Mouse (Mus musculus): ENCODE measurements at regions not wholly inside any gene's neighbourhood (a gene's known extent, or its start where the extent isn't known, plus 50 kb on each side); places are given as distances from the start of the nearest gene placed in this dataset.

- no peak overlapping the region for H3K4me3 ChIP-seq (ENCODE audit: low read depth, low read length)
- ATAC-seq (ENCODE audit: insufficient read depth) (no peak), DNase-seq (no peak)
- no peaks in the 10 kb centered on the region for H3K4me1 ChIP-seq (ENCODE audit: insufficient read depth)
- H3K27me3 ChIP-seq (ENCODE audit: insufficient read depth, low read length): no peaks in the 10 kb centered on the region
- H3K27ac ChIP-seq (ENCODE audit: low read depth): no peak overlapping the region
- no peaks in the 10 kb centered on the region for H3K36me3 ChIP-seq (ENCODE audit: insufficient read depth)
- H3K9me3 ChIP-seq (ENCODE audit: low read depth, low read length): no peaks in the 10 kb centered on the region
- H3K9ac ChIP-seq: no peak overlapping the region
- no peak overlapping the region for H3K4me2 ChIP-seq
- TF ChIP-seq CTCF (IDR thresholded peaks at IDR 0.05; ENCODE audit: low read depth): no peak
- 56% methylated on average over 11 of the region's 11 CpGs for whole genome bisulfite sequencing
Measured at GRCm38 (mm10) chr4:152862818-152863614, 385.3 kb upstream of the Kcnab2 start.

GRCm38 (mm10) chr4:152859161-152859560 is 381.5 kb upstream of the Kcnab2 start:
- TF ChIP-seq CTCF (IDR thresholded peaks at IDR 0.05; ENCODE audit: low read depth): no peak
- no peak overlapping the region for H3K27ac ChIP-seq (ENCODE audit: low read depth)
- no peak overlapping the region for H3K9ac ChIP-seq
- H3K27me3 ChIP-seq (ENCODE audit: insufficient read depth, low read length): no peaks in the 10 kb centered on the region
- no peak overlapping the region for H3K4me2 ChIP-seq
- ATAC-seq (ENCODE audit: insufficient read depth) (no peak), DNase-seq (no peak)
- WGBS: 69% methylated on average over 9 of the region's 9 CpGs
- no peaks in the 10 kb centered on the region for H3K4me1 ChIP-seq (ENCODE audit: insufficient read depth)
- H3K9me3 ChIP-seq (ENCODE audit: low read depth, low read length): no peaks in the 10 kb centered on the region
- no peaks in the 10 kb centered on the region for H3K36me3 ChIP-seq (ENCODE audit: insufficient read depth)
- H3K4me3 ChIP-seq (ENCODE audit: low read depth, low read length): no peak overlapping the region

DNA sequence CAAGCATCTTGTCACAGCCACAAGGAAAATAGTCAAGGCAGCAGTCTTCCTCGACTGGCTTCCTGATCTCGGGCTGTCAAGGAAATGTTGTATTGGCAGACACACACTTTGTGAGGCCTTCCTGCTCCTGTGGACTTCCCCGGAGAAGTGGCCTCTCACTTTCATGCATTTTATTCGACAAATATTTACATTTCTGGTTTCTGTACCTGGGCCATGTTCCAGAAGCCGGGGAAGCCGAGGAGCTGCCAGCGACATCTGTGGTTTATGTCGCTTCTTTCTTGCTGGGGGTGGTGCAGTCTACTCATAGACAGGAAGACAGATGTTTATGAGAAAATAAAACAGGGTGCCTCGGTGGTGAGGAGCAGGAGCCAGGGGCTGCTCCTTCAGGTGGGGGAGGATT is 372.5 kb upstream of the Kcnab2 start:
- DNase-seq (peak; percentile 74), ATAC-seq (ENCODE audit: insufficient read depth) (peak; percentile 66)
- Histone ChIP-seq H3K4me2 (no peak overlapping the region), H3K27me3 (ENCODE audit: insufficient read depth, low read length) (no peaks in the 10 kb centered on the region), H3K9me3 (ENCODE audit: low read depth, low read length) (no peaks in the 10 kb centered on the region), H3K36me3 (ENCODE audit: insufficient read depth) (no peaks in the 10 kb centered on the region), H3K4me3 (ENCODE audit: low read depth, low read length) (no peak overlapping the region), H3K4me1 (ENCODE audit: insufficient read depth) (no peaks in the 10 kb centered on the region), H3K9ac (no peak overlapping the region), H3K27ac (ENCODE audit: low read depth) (no peak overlapping the region)
- 10% methylated on average over 9 of the region's 9 CpGs for WGBS
- TF ChIP-seq CTCF (IDR thresholded peaks at IDR 0.05; ENCODE audit: low read depth): no peak

- TF ChIP-seq CTCF (IDR thresholded peaks at IDR 0.05; ENCODE audit: low read depth): no peak
- Histone ChIP-seq H3K27me3 (ENCODE audit: insufficient read depth, low read length) (no peaks in the 10 kb centered on the region), H3K4me3 (ENCODE audit: low read depth, low read length) (no peak overlapping the region), H3K36me3 (ENCODE audit: insufficient read depth) (no peaks in the 10 kb centered on the region), H3K27ac (ENCODE audit: low read depth) (no peak overlapping the region), H3K9me3 (ENCODE audit: low read depth, low read length) (no peaks in the 10 kb centered on the region), H3K4me2 (no peak overlapping the region), H3K9ac (no peak overlapping the region), H3K4me1 (ENCODE audit: insufficient read depth) (no peaks in the 10 kb centered on the region)
- ATAC-seq (ENCODE audit: insufficient read depth) (no peak), DNase-seq (no peak)
- 72% methylated on average over 8 of the region's 8 CpGs for WGBS
Measured at GRCm38 (mm10) chr4:152836080-152836479, 358.4 kb upstream of the Kcnab2 start.

GRCm38 (mm10) chr4:152834421-152835110 is 356.9 kb upstream of the Kcnab2 start:
- DNase-seq (no peak), ATAC-seq (ENCODE audit: insufficient read depth) (no peak)
- Histone ChIP-seq H3K9ac (no peak overlapping the region), H3K4me1 (ENCODE audit: insufficient read depth) (no peaks in the 10 kb centered on the region), H3K4me2 (no peak overlapping the region), H3K27me3 (ENCODE audit: insufficient read depth, low read length) (no peaks in the 10 kb centered on the region), H3K4me3 (ENCODE audit: low read depth, low read length) (no peak overlapping the region), H3K9me3 (ENCODE audit: low read depth, low read length) (no peaks in the 10 kb centered on the region), H3K27ac (ENCODE audit: low read depth) (no peak overlapping the region), H3K36me3 (ENCODE audit: insufficient read depth) (no peaks in the 10 kb centered on the region)
- no peak for TF ChIP-seq CTCF (IDR thresholded peaks at IDR 0.05; ENCODE audit: low read depth)
- WGBS: 78% methylated on average over 11 of the region's 11 CpGs

DNA sequence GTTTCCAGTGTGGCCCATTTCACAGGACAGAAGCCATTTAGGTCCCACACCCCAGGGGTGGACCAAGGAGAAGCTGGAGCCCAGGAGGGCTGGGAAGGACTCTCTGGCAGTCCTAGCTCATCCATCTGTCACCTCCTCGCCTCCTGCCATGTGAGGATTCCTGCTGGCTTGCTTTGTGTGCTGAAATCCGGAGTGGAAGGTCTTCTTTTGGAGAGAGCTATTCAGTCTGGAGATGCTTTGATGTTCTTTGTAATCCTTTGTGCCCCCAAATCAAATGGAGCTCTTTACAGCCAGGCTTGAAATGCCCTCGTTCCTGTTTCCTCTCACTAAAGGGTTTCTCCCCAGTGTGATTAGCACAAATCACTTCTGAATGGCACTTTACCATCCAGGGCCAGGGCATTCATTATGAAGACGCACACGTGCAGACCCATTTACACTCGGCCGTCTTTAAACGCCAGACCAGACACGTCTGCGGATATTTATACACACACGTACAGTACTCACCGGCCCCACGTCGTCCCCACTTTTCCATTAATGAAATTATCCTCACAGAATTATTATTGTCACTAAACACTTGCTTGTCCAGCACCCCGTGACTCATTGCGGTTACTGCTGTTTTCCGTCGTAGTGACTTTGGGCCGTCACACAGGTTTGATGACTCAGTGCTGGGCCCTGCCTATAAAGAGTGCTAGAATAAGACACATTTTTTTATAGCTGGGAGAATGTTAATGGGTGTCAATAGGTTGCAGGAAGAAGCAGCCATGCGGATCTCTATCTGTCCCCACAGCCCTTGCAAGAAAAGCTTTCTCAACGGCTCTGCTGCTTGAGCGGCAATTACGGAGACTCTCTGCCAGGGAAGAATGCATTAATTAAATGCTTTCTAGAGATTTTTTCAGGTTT is 356.0 kb upstream of the Kcnab2 start:
- Histone ChIP-seq H3K27ac (ENCODE audit: low read depth) (no peak overlapping the region), H3K4me3 (ENCODE audit: low read depth, low read length) (no peak overlapping the region), H3K36me3 (ENCODE audit: insufficient read depth) (no peaks in the 10 kb centered on the region), H3K27me3 (ENCODE audit: insufficient read depth, low read length) (no peaks in the 10 kb centered on the region), H3K9ac (no peak overlapping the region), H3K4me2 (no peak overlapping the region), H3K4me1 (ENCODE audit: insufficient read depth) (no peaks in the 10 kb centered on the region), H3K9me3 (ENCODE audit: low read depth, low read length) (no peaks in the 10 kb centered on the region)
- ATAC-seq (ENCODE audit: insufficient read depth): no peak
- DNase-seq: no peak
- no peak for TF ChIP-seq CTCF (IDR thresholded peaks at IDR 0.05; ENCODE audit: low read depth)
- 54% methylated on average over 23 of the region's 23 CpGs for WGBS
